Mouse (Mus musculus): ENCODE measurements around the gene Pnpla2.

The Pnpla2 gene

GRCm38 (mm10) chr7:141467230-141468030, 12.4 kb downstream of the Pnpla2 start, which contains the start of gene Cd151:
Cd151 (plus strand) TSS chr7:141467392.
- DNase-seq (ENCODE audit: low spot score) = peak; percentile 91

- peak; percentile 45 for DNase-seq (ENCODE audit: low spot score)
Observed at GRCm38 (mm10) chr7:141468164-141468521, 13.1 kb downstream of the Pnpla2 start.

- peak; percentile 79 for DNase-seq (ENCODE audit: low spot score)
Observed at GRCm38 (mm10) chr7:141468522-141469211, 13.7 kb downstream of the Pnpla2 start.

DNA sequence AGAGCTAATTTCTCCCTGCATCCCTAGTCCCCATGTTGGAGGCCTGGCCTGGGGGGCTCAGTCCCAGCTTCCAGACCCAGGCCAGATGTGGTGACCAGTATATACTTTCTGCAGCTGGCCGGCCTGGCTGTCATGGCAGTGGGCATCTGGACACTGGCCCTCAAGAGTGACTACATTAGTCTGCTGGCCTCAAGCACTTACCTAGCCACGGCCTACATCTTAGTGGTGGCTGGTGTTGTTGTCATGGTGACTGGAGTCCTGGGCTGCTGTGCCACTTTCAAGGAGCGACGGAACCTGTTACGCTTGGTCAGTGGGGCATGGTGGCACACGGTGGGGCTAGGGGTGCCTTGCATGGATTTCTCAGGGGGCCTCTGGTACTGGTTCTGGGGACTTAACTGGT, 14.4 kb downstream of the Pnpla2 start:
- no peak for DNase-seq (ENCODE audit: low spot score)

GRCm38 (mm10) chr7:141469901-141470636, 15.1 kb downstream of the Pnpla2 start:
- DNase-seq (ENCODE audit: low spot score) = no peak

GRCm38 (mm10) chr7:141470637-141470944, 15.6 kb downstream of the Pnpla2 start:
- DNase-seq (ENCODE audit: low spot score) = no peak

DNA sequence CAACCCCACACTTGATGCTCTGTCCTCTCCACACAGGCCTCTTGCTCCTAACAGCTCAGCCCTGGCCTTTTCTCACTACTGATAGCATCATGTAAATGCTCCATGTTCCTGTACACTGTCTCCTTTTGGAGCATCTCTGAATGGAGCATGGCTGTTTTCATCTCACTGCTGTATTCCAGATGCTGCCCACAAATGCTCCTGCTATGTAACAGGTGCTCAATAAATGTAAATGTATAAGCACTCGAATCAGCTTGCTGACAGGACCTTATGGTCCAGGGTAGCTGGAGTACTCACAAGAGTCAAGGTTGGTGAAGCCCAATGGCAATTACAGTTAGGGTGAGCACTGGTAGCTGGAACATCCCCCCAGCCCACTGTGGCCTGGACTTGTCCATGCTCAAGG, 16.2 kb downstream of the Pnpla2 start:
- no peak for DNase-seq (ENCODE audit: low spot score)

- DNase-seq (ENCODE audit: low spot score) = no peak
Observed at GRCm38 (mm10) chr7:141472226-141472625, 17.2 kb downstream of the Pnpla2 start.

DNA sequence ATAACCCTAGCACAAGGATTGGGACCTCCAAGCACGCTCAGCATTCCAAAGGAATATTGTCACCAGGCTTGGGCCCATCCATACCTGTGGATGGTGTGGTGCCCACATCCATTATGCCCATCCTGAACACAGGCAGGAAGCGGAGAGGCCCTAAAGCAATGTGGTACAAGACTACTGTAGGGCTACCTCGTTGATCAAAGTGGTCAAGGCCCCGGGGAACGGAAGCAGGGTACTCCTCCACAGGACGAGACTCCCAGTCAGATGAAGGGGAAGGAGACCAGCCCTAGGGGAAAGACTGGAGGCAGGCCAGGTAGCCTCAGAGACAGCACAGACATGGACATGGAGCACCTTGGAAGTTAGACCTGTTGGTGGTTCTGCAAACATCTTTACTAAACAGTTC, 17.8 kb downstream of the Pnpla2 start:
- no peak for DNase-seq (ENCODE audit: low spot score)

DNA sequence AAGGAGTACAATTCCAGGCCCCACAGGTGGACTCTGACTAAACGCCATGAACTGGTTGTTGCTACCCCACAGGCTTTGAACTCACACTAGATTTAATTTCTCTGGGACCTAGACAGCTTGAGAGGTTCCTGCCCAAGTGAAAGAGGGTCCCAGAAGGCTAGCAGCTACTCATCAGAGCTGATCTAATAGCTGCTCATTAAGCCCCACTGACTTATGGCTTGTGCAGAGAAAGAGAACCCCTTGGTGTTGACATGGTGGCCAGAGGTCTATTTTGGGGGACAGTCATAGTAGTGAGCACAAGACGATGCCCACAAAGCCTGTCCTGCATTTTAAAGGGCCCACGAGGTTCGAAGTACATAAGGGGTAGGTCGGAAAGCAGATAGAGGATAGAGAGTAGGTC, 19.2 kb downstream of the Pnpla2 start:
- no peak for DNase-seq (ENCODE audit: low spot score)

- DNase-seq (ENCODE audit: low spot score) = peak; percentile 92
Observed at GRCm38 (mm10) chr7:141475011-141475804, 20.2 kb downstream of the Pnpla2 start, which contains the start of the genes Polr2l and Tspan4. Polr2l (minus strand) TSS chr7:141475132. Tspan4 (plus strand) TSS chr7:141475240.

DNA sequence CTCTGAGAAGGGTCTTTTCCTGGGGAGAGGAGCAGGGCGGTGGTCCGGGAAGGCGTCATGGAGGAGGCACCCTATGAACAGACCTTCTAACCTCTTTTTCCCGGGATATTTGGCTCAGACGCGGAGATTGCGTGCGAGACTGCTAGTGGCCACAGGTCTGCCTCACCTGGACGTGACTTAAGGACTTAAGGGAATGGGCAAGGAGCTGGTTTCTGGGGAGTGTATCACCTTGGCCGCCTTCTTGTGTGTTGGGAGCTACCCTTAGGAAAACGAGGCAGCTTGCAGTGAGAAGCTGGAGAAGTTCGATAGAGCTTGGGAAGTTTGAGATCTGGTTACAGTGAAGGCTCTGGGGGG, 20.8 kb downstream of the Pnpla2 start:
- no peak for DNase-seq (ENCODE audit: low spot score)

- DNase-seq (ENCODE audit: low spot score) = peak; percentile 85
Observed at GRCm38 (mm10) chr7:141476226-141476980, 21.4 kb downstream of the Pnpla2 start.

DNA sequence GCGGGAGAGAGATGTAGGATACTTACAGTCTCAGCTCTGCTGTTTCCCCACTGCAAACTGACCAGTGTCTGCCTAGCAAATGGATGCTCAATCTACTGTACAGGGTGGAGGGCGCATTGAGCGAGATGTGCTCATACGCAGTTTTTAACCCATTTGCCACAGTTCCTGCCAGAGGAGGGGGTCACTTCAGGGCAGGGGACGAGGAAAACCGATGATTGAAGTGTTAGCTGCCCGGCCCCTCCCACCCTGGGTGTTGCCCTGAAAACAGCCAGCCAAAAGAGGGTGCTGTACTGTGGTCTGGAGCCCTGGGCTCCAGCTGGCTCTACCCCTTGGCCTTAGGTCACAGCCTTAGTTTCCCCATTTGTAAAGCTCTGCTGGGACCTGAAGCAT, 22.0 kb downstream of the Pnpla2 start:
- no peak for DNase-seq (ENCODE audit: low spot score)

DNA sequence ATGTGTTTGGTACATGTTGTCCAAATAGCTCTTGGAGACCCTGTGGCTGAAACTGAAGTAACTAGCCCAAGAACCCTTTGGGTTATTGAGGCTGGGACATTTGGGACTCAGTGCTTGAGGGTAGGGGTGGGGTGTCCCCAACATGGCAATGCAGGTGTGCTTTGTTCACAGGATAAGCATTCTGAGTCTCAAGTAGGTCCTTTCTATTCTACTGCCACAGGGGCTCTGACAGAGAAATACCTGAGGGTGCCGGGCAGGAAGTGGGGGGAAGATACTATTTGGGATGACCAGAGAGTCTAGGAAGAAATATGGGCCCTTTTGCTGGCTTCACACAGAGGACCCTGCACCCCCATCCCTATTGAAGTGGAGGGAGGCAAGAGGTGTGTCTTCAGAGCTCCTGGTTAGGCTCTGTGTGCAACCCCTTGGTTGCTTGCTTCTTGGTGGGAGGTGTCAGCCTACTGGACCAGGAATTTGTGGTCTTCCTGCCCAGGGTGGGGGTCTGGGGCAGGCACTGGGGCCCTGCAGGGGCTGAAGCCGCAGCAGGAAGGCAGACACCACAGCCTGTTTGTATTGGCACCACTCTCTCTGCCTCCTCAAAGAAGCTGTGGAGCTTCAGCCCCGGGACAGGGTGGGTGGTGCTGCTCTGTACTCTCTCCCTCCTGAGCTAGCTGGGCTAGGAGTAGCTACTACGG, 22.7 kb downstream of the Pnpla2 start:
- DNase-seq (ENCODE audit: low spot score) = no peak

DNA sequence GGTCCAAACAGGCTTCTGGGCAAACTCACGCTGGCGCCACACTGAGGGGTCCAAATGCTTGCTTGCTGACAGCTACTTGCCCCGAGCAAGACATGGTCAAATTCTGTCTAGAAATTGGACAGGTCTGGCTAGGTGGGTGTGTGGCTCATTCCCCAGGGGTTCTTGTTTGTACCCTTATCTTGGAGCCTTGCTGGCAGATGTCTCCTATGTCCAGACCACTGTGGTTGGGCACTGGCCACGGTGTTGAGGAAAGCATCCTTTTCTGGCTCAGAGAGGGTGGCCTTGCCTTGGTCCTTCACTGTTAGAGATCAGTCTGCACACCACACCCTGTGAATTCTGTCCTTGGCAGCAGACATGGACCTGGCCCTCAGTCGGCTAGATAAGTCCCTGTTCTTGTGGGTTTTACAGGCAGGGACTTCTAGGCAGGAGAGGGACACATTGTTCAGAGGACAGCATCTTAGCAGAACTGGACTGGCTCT, 23.3 kb downstream of the Pnpla2 start:
- DNase-seq (ENCODE audit: low spot score) = no peak

DNA sequence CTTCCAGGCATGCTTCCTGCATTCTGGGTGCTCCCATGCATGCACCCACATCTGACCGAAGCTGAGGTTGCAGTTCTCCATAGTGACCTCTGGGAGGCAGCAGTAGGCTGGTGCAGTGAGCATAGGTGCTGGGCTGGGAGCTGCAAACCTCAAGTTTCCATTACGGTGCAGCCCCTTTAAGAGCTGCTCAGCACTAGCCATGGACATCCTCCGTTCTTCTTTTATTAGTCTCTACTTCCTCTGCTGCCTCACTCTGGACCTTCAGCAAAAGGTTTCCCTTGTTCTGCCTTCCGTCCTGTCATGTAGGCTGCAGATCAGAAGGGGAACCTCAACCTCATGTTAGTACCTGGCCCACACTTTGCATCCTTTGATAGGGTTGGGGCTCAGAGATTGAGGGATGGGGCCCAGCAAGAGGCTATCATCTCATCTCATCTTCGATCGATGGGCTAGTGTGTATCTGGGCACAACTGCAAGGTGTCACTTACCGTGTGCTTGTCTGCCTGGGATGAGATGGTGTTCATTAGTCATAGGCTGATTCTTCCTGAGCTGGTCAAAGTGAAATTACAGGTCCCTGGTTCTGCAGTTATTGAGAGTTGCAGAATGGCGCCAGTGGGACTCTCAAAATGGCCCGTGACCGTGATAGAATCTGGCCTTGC, 26.0 kb downstream of the Pnpla2 start:
- DNase-seq (ENCODE audit: low spot score) = peak; percentile 52

GRCm38 (mm10) chr7:141481498-141482401, 26.8 kb downstream of the Pnpla2 start:
- DNase-seq (ENCODE audit: low spot score) = peak; percentile 57

GRCm38 (mm10) chr7:141482531-141483024, 27.6 kb downstream of the Pnpla2 start:
- no peak for DNase-seq (ENCODE audit: low spot score)

Measured in yolk sac, embryonic 10.5 days (tissue).